Mouse (Mus musculus) E14TG2a.4 (cell line): ENCODE measurements at regions not wholly inside any gene's neighbourhood (a gene's known extent, or its start where the extent isn't known, plus 50 kb on each side); places are given as distances from the start of the nearest gene placed in this dataset.
A peak's percentile ranks its signal among the peaks of the same experiment; 100 is the strongest.

ENCODE experiments used
- H3K27me3 ChIP-seq: 2 replicates; pipeline ENCODE4 v1.6.1; 2014; ENCODE audit warnings: low read length, control low read depth; ENCODE audit not compliant: insufficient read depth
- H3K36me3 ChIP-seq: 2 replicates; pipeline ENCODE4 v1.6.1; 2014; ENCODE audit warnings: low read length, control low read depth; ENCODE audit not compliant: insufficient read depth
- H3K4me1 ChIP-seq: replicated peaks from 2 replicates; pipeline ENCODE4 v1.6.1; 2014; ENCODE audit warnings: low read depth, low read length, control low read depth
- H3K4me3 ChIP-seq: replicated peaks from 2 replicates; pipeline ENCODE4 v1.5.1; 2014; ENCODE audit warnings: mild to moderate bottlenecking, low read length
- H3K9me3 ChIP-seq: 2 replicates; pipeline ENCODE4 v1.6.1; 2014; ENCODE audit warnings: low read length, control low read depth
- CTCF ChIP-seq: conservative IDR thresholded peaks from 2 replicates; pipeline ENCODE4 v1.5.1; 2014; ENCODE audit warnings: low read length
- NANOG ChIP-seq: IDR thresholded peaks from 2 replicates; pipeline ENCODE4 v1.6.1; 2014; ENCODE audit warnings: borderline replicate concordance, low read length, mixed read lengths
- POU5F1 ChIP-seq: IDR thresholded peaks from 2 replicates; pipeline ENCODE4 v1.6.1; 2014; ENCODE audit warnings: low read length, borderline replicate concordance

GRCm38 (mm10) chr13:55974105-55974504 lies 138.1 kb upstream of the Pitx1 start:
- peaks cover 6% of the 10 kb centered on the region; the same call in 1 of the 2 replicates for H3K9me3 ChIP-seq
- peaks cover 2% of the 10 kb centered on the region; the same call in 1 of the 2 replicates for H3K4me1 ChIP-seq
- peaks cover 38% of the 10 kb centered on the region for H3K27me3 ChIP-seq
- H3K36me3 ChIP-seq, result no peaks in the 10 kb centered on the region
- TF ChIP-seq POU5F1, result no peak
- TF ChIP-seq CTCF, result peak; percentile 43
- H3K4me3 ChIP-seq, result no peak overlapping the region

GRCm38 (mm10) chr13:55970687-55971086 lies 134.7 kb upstream of the Pitx1 start:
- Histone ChIP-seq H3K27me3 (peaks cover 28% of the 10 kb centered on the region), H3K9me3 (peaks cover 6% of the 10 kb centered on the region; the same call in 1 of the 2 replicates), H3K4me1 (peaks cover 7% of the 10 kb centered on the region), H3K36me3 (no peaks in the 10 kb centered on the region), H3K4me3 (no peak overlapping the region)
- TF ChIP-seq POU5F1, result no peak
- TF ChIP-seq CTCF, result peak; percentile 58

- H3K4me3 ChIP-seq, result no peak overlapping the region
- H3K4me1 ChIP-seq, result peaks cover 12% of the 10 kb centered on the region
- TF ChIP-seq CTCF (peak; percentile 35; the same call in 1 of the 2 replicates), NANOG (no peak), POU5F1 (no peak)
- peaks cover 26% of the 10 kb centered on the region for H3K27me3 ChIP-seq
- H3K9me3 ChIP-seq, result peaks cover 6% of the 10 kb centered on the region; the same call in 1 of the 2 replicates
- no peaks in the 10 kb centered on the region for H3K36me3 ChIP-seq
Measured at GRCm38 (mm10) chr13:55969473-55969872, 133.5 kb upstream of the Pitx1 start.

GRCm38 (mm10) chr13:55967151-55967550 lies 131.2 kb upstream of the Pitx1 start:
- Histone ChIP-seq H3K4me1 (peaks cover 18% of the 10 kb centered on the region), H3K36me3 (no peaks in the 10 kb centered on the region), H3K27me3 (peaks cover 45% of the 10 kb centered on the region), H3K9me3 (peaks cover 6% of the 10 kb centered on the region; the same call in 1 of the 2 replicates), H3K4me3 (no peak overlapping the region)
- TF ChIP-seq CTCF (no peak), NANOG (no peak), POU5F1 (no peak)

DNA sequence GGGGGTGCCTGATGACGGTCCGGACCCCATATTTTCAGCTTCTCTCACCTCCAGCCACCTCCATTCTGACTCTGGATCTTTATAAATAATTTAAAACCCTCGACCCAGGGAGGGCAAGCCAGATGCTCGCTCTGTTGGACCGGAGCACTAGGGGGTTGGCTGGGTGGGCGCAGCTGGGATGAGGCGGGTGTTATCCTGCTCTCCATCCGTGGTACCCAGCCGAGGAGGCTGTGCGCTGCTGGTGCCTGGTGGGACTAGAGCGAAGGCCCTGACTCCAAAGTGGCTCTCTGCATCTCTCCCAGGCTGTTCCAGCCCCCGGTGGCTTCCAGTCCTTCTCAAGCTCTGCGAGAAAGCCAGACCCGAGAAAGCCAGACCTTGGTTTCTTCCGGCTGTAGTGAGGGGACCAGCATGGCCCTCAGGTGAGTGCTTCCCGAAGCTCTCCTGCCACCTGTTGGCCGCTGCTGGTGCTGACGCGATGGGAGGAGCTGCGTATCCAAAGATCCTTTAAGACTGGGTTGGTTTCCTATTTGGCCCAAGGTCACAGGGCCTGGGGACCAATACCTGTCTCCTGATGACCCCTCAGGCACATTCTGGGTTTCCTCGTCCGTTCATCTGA lies 127.1 kb upstream of the Pitx1 start:
- Histone ChIP-seq H3K4me1 (peaks cover 18% of the 10 kb centered on the region; the same call in 1 of the 2 replicates), H3K27me3 (peaks cover 50% of the 10 kb centered on the region), H3K9me3 (no peaks in the 10 kb centered on the region), H3K36me3 (no peaks in the 10 kb centered on the region), H3K4me3 (peak overlapping the region; percentile 66)
- TF ChIP-seq POU5F1, result no peak
- peak; percentile 67 for TF ChIP-seq CTCF

DNA sequence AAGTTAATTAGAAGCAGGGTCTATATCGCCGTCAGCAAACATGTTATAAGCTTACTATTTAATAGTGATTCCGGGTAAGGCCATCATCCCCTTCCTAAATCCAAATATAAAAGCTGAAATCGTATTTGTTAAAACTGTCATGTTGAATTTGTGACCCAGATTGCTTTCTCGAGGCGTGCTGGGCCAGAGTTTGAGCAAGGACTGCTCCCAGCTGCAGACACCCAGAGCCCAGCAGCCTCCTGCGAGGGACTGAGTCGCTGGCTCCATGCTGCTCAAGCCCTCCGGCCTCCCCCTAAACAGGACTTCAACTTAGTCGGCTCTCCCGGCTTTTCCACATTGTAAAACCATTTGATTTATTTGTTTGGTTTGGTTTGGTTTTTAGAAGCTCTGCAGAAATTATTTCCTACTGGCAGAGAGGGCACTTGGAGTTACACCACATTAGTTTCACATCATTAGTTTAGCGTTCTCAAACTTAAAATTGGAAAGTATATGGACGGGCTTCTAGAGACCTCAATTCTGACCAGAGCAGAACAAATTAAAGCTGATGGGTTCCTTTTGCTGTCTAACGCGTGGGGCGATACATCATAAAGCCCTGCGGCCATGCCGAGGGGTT lies 126.4 kb upstream of the Pitx1 start:
- Histone ChIP-seq H3K27me3 (peaks cover 47% of the 10 kb centered on the region), H3K36me3 (no peaks in the 10 kb centered on the region), H3K4me1 (peaks cover 18% of the 10 kb centered on the region; the same call in 1 of the 2 replicates), H3K9me3 (no peaks in the 10 kb centered on the region), H3K4me3 (peak overlapping the region; percentile 66; the same call in 1 of the 2 replicates)
- no peak for TF ChIP-seq CTCF
- TF ChIP-seq POU5F1, result no peak
- no peak for TF ChIP-seq NANOG

DNA sequence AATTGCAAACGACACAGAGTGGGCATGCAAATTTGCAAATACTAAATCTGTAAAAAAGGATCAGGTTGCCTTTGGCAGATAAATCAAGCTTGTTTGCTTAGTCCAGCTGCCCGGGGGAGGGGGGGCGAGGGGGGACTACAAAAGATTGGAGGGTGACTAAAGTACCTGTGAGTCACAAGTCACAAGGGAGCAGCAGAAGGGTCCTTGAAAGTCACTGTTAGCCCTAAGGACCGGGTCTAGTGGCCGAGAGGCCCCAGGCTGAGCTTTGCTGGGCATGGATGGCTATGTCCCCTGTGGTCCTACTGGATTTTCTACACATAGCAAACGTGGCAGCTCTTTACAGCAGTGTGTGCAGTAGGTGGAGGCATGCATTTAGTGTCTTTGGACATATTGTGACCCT lies 118.4 kb upstream of the Pitx1 start:
- no peaks in the 10 kb centered on the region for H3K36me3 ChIP-seq

GRCm38 (mm10) chr13:55953426-55953825 lies 117.4 kb upstream of the Pitx1 start:
- TF ChIP-seq POU5F1 (no peak), NANOG (no peak), CTCF (no peak)
- Histone ChIP-seq H3K4me1 (0 out of 2 replicates have a peak, but pooled peaks cover 3% of the 10 kb centered on the region), H3K9me3 (no peaks in the 10 kb centered on the region), H3K4me3 (no peak overlapping the region), H3K36me3 (no peaks in the 10 kb centered on the region), H3K27me3 (peaks cover 33% of the 10 kb centered on the region)

More for the DNA sequence above, 118.4 kb upstream of the Pitx1 start:
- Histone ChIP-seq H3K4me1 (0 out of 2 replicates have a peak, but pooled peaks cover 3% of the 10 kb centered on the region), H3K9me3 (no peaks in the 10 kb centered on the region), H3K4me3 (no peak overlapping the region), H3K27me3 (peaks cover 29% of the 10 kb centered on the region)
- TF ChIP-seq CTCF (no peak), NANOG (no peak), POU5F1 (no peak)

GRCm38 (mm10) chr13:55950773-55951172 lies 114.8 kb upstream of the Pitx1 start:
- H3K27me3 ChIP-seq, result peaks cover 26% of the 10 kb centered on the region
- TF ChIP-seq CTCF (no peak), POU5F1 (no peak), NANOG (no peak)
- no peaks in the 10 kb centered on the region for H3K9me3 ChIP-seq

More at GRCm38 (mm10) chr13:55950773-55951172, 114.8 kb upstream of the Pitx1 start:
- H3K4me1 ChIP-seq, result 0 out of 2 replicates have a peak, but pooled peaks cover 1% of the 10 kb centered on the region
- H3K36me3 ChIP-seq, result no peaks in the 10 kb centered on the region
- H3K4me3 ChIP-seq, result no peak overlapping the region
